Mouse (Mus musculus) stomach, postnatal 0 days (tissue): ENCODE data around the gene Vmn1r120.
"Not testable (repeated sequence)": the region's sequence is repeated elsewhere in the genome, so short reads cannot be mapped to it uniquely, and the experiment has no call there.

Experiments used
- CTCF ChIP-seq: IDR thresholded peaks from 2 replicates; pipeline ENCODE4 v1.5.1; 2016; ENCODE audit warnings: antibody characterized with exemption, low read depth, mild to moderate bottlenecking, moderate library complexity
- EP300 ChIP-seq: optimal IDR thresholded peaks from 2 replicates; pipeline ENCODE3; 2016; ENCODE audit warnings: antibody characterized with exemption

DNA sequence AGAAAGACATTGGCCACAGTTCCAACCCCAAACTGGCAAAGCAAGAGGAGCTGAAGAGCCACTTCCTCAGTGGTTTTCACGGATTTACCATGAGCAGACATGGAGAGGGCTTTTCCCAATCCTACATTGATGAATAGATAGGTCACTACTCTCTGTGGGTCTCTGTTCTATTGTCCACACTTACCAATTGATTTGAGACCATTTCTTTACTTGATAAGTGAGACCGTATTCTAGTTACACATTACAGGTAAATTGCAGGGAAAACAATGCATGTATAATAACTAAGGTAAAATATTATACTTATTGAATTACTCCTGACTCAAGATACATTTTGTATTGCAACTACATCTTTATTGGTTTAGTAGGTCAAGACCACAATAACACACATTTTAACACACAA is 41.2 kb downstream of the Vmn1r120 start, which contains the start of gene Vmn1r119:
- not testable (repeated sequence) for TF ChIP-seq CTCF, EP300
